Mouse (Mus musculus) bone marrow macrophage, adult 2 months (primary cell): ENCODE results near the gene Ntm.

Experiments
- CTCF ChIP-seq: IDR thresholded peaks from 2 replicates; pipeline ENCODE4 v1.5.1; 2012; ENCODE audit warnings: low read depth, mild to moderate bottlenecking, low read length, moderate library complexity
- POLR2A ChIP-seq: IDR thresholded peaks from 2 replicates; pipeline ENCODE4 v1.6.1; 2012; ENCODE audit warnings: mild to moderate bottlenecking, low read depth, low read length, borderline replicate concordance

DNA sequence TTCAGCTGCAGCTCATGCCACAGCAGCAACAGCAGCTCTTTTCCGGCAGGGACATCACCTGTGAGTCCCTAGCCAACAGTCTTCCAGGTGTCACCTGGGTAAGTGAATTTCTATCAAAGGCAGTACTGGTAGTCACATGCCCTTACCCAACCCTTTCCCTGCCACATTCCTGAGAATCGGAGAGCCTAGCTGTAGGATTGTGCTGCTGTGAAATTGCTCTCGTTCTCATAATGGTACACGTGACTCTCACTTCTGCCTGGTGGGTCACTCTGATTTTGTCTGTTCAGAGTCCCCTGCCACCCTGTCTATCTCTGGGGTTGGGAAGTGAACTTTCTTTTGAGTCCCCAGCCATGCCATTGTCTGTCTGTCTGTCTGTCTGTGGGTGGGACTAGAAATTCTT lies 697.8 kb downstream of the Ntm start:
- TF ChIP-seq CTCF (no peak), POLR2A (no peak)
